Mouse (Mus musculus) forebrain, embryonic 12.5 days (tissue): Measurements from ENCODE around the gene Tinf2. TPM values are rescaled to one million over a fixed set of nuclear protein-coding genes. Genes with fewer than 3 reads are reported as not detected.

Experiments used
- ATAC-seq: fragments of 200-750 bp; cut with Nextera tagmentation; 2 replicates; pipeline ENCODE4 v1.8.0; 2017; ENCODE audit warnings: moderate TSS enrichment; ENCODE audit not compliant: low FRiP score
- H3K27ac ChIP-seq: fragments of 300-500 bp; sonication (generic); 2 replicates; pipeline ENCODE4 v1.5.1; 2016; ENCODE audit warnings: mild to moderate bottlenecking
- H3K27me3 ChIP-seq: fragments of 300-500 bp; sonication (generic); 2 replicates; pipeline ENCODE4 v1.6.1; 2016; ENCODE audit warnings: mild to moderate bottlenecking
- H3K36me3 ChIP-seq: fragments of 300-500 bp; sonication (generic); replicated peaks from 2 replicates; pipeline ENCODE4 v1.6.1; 2016; ENCODE audit warnings: mild to moderate bottlenecking
- H3K4me1 ChIP-seq: fragments of 300-500 bp; sonication (generic); 2 replicates; pipeline ENCODE4 v1.6.1; 2016
- H3K4me2 ChIP-seq: fragments of 300-500 bp; sonication (generic); 2 replicates; pipeline ENCODE4 v1.6.1; 2016; ENCODE audit warnings: mild to moderate bottlenecking, moderate library complexity
- H3K4me3 ChIP-seq: fragments of 300-500 bp; sonication (generic); replicated peaks from 2 replicates; pipeline ENCODE4 v1.5.1; 2016; ENCODE audit warnings: mild to moderate bottlenecking
- H3K9ac ChIP-seq: fragments of 300-500 bp; sonication (generic); 2 replicates; pipeline ENCODE4 v1.6.1; 2016; ENCODE audit warnings: mild to moderate bottlenecking
- H3K9me3 ChIP-seq: fragments of 300-500 bp; sonication (generic); 2 replicates; pipeline ENCODE4 v1.6.1; 2016
- WGBS: fragments of 180-500 bp; shearing (Covaris S2); methylation state at CpG from one replicate; pipeline ENCODE4 v1.1.7; 2016; 5-methylcytosine and 5-hydroxymethylcytosine counted together
- polyA plus RNA-seq: library from polyadenylated mRNA; unstranded; fragments of >200 nt; fragmentation: Nextera tagmentation; extraction: Ambion mirVana; gene quantifications from 2 replicates; pipeline ENCODE4 v1.2.1, GENCODE M21; 2016

Tinf2 gene
- polyA plus RNA-seq, 1 experiment from 2014 or later, result 68.2 TPM

GRCm38 (mm10) chr14:55649884-55650283, 31.7 kb downstream of the Tinf2 start, which contains the start of gene Tssk4:
TSS of gene Tssk4 (plus strand) at chr14:55650184.
- no peak for ATAC-seq
- Histone ChIP-seq H3K27me3 (no peaks in the 10 kb centered on the region), H3K4me2 (no peak within 1 kb of the TSS), H3K36me3 (peaks cover 4% of the 10 kb centered on the region; the same call in 1 of the 2 replicates), H3K4me3 (no peak within 1 kb of the TSS), H3K27ac (no peak within 1 kb of the TSS), H3K4me1 (peaks cover 5% of the 10 kb centered on the region), H3K9me3 (no peaks in the 10 kb centered on the region), H3K9ac (no peak within 1 kb of the TSS)
- WGBS, result 93% methylated on average over 2 of the region's 2 CpGs

GRCm38 (mm10) chr14:55644261-55644888, 37.2 kb downstream of the Tinf2 start:
- 33% methylated on average over 17 of the region's 17 CpGs for whole genome bisulfite sequencing
- Histone ChIP-seq H3K4me2 (peak overlapping the region; percentile 90), H3K9me3 (no peaks in the 10 kb centered on the region)

GRCm38 (mm10) chr14:55643060-55643907, 38.3 kb downstream of the Tinf2 start, which contains the start of gene Tm9sf1:
TSS of gene Tm9sf1 (minus strand) at chr14:55643806.
- H3K4me3 ChIP-seq, result peak within 1 kb of the TSS; percentile 92
- peak within 1 kb of the TSS; percentile 94 for H3K27ac ChIP-seq
- ATAC-seq, result peak; percentile 90
- H3K4me1 ChIP-seq, result peaks cover 25% of the 10 kb centered on the region
- peaks cover 35% of the 10 kb centered on the region for H3K36me3 ChIP-seq
- under 1% methylated on average over 87 of the region's 89 CpGs for WGBS
- peak within 1 kb of the TSS; percentile 90 for H3K4me2 ChIP-seq
- peak within 1 kb of the TSS; percentile 90 for H3K9ac ChIP-seq
- no peaks in the 10 kb centered on the region for H3K9me3 ChIP-seq
- no peaks in the 10 kb centered on the region for H3K27me3 ChIP-seq

More at GRCm38 (mm10) chr14:55644261-55644888, 37.2 kb downstream of the Tinf2 start:
- Histone ChIP-seq H3K27ac (no peak overlapping the region), H3K4me3 (peak overlapping the region; percentile 92), H3K9ac (peak overlapping the region; percentile 90), H3K36me3 (peaks cover 24% of the 10 kb centered on the region), H3K4me1 (peaks cover 25% of the 10 kb centered on the region), H3K27me3 (no peaks in the 10 kb centered on the region)
- no peak for ATAC-seq

GRCm38 (mm10) chr14:55642679-55643059, 39.0 kb downstream of the Tinf2 start:
- H3K4me1 ChIP-seq, result peaks cover 25% of the 10 kb centered on the region
- H3K27me3 ChIP-seq, result no peaks in the 10 kb centered on the region
- peak overlapping the region; percentile 90 for H3K4me2 ChIP-seq
- H3K4me3 ChIP-seq, result peak overlapping the region; percentile 92
- H3K36me3 ChIP-seq, result peaks cover 41% of the 10 kb centered on the region
- H3K9ac ChIP-seq, result peak overlapping the region; percentile 90
- peak overlapping the region; percentile 94 for H3K27ac ChIP-seq
- ATAC-seq, result peak; percentile 59
- 26% methylated on average over 8 of the region's 8 CpGs for WGBS
- no peaks in the 10 kb centered on the region for H3K9me3 ChIP-seq

GRCm38 (mm10) chr14:55641291-55641690, 40.3 kb downstream of the Tinf2 start:
- Histone ChIP-seq H3K9me3 (no peaks in the 10 kb centered on the region), H3K36me3 (peaks cover 49% of the 10 kb centered on the region), H3K4me3 (no peak overlapping the region), H3K27ac (no peak overlapping the region), H3K9ac (no peak overlapping the region), H3K27me3 (no peaks in the 10 kb centered on the region), H3K4me2 (no peak overlapping the region), H3K4me1 (peaks cover 26% of the 10 kb centered on the region)
- WGBS, result 92% methylated on average over 13 of the region's 13 CpGs
- no peak for ATAC-seq

DNA sequence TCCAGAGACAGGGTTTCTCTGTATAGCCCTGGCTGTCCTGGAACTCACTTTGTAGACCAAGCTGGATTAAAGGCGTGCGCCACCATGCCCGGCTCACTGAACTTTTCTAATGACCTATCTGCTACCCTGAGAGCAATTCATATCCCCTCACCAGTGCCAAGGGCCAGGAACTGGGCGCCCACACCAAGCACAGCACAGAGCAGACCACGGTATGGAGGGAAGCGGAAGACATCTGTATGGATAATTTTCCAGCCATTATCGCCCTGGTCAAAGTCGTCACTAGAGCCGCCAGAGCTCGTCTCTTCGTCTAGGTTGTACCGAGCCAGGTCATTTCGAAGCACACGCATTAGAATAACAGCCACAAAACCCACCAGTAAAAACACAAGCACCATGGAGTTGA, 40.8 kb downstream of the Tinf2 start:
- Histone ChIP-seq H3K36me3 (peaks cover 47% of the 10 kb centered on the region), H3K27ac (no peak overlapping the region), H3K4me2 (no peak overlapping the region), H3K9ac (no peak overlapping the region), H3K4me3 (no peak overlapping the region), H3K4me1 (peaks cover 30% of the 10 kb centered on the region), H3K27me3 (no peaks in the 10 kb centered on the region), H3K9me3 (no peaks in the 10 kb centered on the region)
- 97% methylated on average over 14 of the region's 14 CpGs for WGBS
- ATAC-seq, result no peak

- H3K27ac ChIP-seq, result no peak within 1 kb of the TSS
- ATAC-seq, result no peak
- no peak within 1 kb of the TSS for H3K4me3 ChIP-seq
- H3K9me3 ChIP-seq, result no peaks in the 10 kb centered on the region
- H3K9ac ChIP-seq, result no peak within 1 kb of the TSS
- H3K4me2 ChIP-seq, result no peak within 1 kb of the TSS
- WGBS, result 92% methylated on average over 9 of the region's 9 CpGs
- peaks cover 27% of the 10 kb centered on the region for H3K4me1 ChIP-seq
- H3K36me3 ChIP-seq, result peaks cover 63% of the 10 kb centered on the region
- H3K27me3 ChIP-seq, result no peaks in the 10 kb centered on the region
These were observed 43.8 kb downstream of the Tinf2 start, which contains the start of gene Gm49378 for GRCm38 (mm10) chr14:55637795-55638194. TSS of gene Gm49378 (minus strand) at chr14:55637895.

DNA sequence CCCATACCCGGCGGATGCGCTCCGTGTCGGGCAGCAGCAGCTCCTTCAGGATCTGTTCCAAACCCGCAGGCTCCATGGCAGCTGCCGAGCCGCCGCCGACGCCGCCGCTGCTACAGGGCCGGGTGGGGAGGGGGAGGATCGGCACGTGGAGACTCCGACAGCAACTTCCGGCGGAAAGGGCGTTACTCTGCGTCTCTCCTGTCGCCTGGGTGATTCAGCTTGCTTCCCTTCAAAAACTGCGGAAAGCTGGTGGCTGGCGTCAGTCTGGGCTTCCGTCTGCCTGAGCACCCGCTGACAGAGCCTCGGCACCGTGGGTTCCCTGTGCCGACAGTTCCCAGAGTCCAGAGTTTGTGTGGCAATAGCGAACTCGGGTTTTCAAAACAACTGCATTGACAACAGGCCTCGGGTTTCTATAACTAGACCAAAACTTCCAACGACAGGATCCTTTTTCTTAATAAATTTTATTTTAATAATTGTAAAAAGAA, 46.1 kb downstream of the Tinf2 start, which contains the start of gene Ipo4:
Gene Ipo4, minus strand, starts transcription at position 435 of the 485 bp plus-strand sequence.
- Histone ChIP-seq H3K9ac (peak within 1 kb of the TSS; percentile 82), H3K4me3 (peak within 1 kb of the TSS; percentile 68), H3K27ac (peak within 1 kb of the TSS; percentile 80), H3K36me3 (peaks cover 77% of the 10 kb centered on the region), H3K4me1 (peaks cover 18% of the 10 kb centered on the region), H3K9me3 (no peaks in the 10 kb centered on the region), H3K27me3 (no peaks in the 10 kb centered on the region), H3K4me2 (peak within 1 kb of the TSS; percentile 91)
- peak; percentile 91 for ATAC-seq
- WGBS, result 2% methylated on average over 33 of the region's 33 CpGs

DNA sequence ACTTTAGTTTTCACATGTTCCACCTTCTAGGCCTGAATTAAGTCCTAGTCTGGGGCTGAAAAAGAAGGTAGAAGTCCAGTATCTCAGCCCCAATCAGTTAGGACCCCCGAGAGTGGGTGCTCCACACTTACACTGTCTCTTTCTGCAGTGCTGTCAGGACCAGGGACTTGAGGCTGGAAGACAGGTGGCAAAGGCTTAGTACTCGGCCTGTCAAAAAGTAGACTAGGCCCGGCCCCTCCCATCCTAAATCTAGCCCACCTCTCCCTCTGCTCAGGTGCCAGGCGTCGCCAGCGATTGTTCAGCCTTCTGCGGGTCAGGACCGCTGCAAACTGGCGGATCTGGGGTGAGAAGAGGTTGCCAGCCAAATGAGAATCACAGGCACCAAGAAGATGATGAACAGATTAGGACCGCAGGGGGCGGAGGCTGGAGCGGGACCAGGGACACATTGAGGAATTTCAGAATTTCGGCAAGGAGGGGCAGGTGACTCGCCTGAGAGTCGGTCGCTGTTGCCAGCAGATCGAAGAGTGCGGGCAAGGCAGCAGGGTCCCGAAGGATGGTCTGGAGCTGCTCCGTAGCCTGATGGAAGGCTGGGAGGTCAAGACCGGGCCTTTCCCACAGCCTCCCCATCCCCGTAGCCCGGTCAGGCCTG, 46.6 kb downstream of the Tinf2 start:
- peak overlapping the region; percentile 68 for H3K4me3 ChIP-seq
- WGBS, result 4% methylated on average over 23 of the region's 23 CpGs
- H3K36me3 ChIP-seq, result peaks cover 77% of the 10 kb centered on the region
- H3K9me3 ChIP-seq, result no peaks in the 10 kb centered on the region
- H3K27me3 ChIP-seq, result no peaks in the 10 kb centered on the region
- ATAC-seq, result peak; percentile 5
- peak overlapping the region; percentile 82 for H3K9ac ChIP-seq
- peak overlapping the region; percentile 80 for H3K27ac ChIP-seq
- peak overlapping the region; percentile 91 for H3K4me2 ChIP-seq
- peaks cover 18% of the 10 kb centered on the region for H3K4me1 ChIP-seq

GRCm38 (mm10) chr14:55629312-55629711, 52.3 kb downstream of the Tinf2 start:
- no peak for ATAC-seq
- H3K36me3 ChIP-seq, result peaks cover 99% of the 10 kb centered on the region
- no peaks in the 10 kb centered on the region for H3K9me3 ChIP-seq
- no peak overlapping the region for H3K4me2 ChIP-seq
- H3K27me3 ChIP-seq, result no peaks in the 10 kb centered on the region
- no peak overlapping the region for H3K4me3 ChIP-seq
- peaks cover 4% of the 10 kb centered on the region; the same call in 1 of the 2 replicates for H3K4me1 ChIP-seq
- H3K27ac ChIP-seq, result no peak overlapping the region
- H3K9ac ChIP-seq, result no peak overlapping the region
- 59% methylated on average over 5 of the region's 5 CpGs for WGBS

DNA sequence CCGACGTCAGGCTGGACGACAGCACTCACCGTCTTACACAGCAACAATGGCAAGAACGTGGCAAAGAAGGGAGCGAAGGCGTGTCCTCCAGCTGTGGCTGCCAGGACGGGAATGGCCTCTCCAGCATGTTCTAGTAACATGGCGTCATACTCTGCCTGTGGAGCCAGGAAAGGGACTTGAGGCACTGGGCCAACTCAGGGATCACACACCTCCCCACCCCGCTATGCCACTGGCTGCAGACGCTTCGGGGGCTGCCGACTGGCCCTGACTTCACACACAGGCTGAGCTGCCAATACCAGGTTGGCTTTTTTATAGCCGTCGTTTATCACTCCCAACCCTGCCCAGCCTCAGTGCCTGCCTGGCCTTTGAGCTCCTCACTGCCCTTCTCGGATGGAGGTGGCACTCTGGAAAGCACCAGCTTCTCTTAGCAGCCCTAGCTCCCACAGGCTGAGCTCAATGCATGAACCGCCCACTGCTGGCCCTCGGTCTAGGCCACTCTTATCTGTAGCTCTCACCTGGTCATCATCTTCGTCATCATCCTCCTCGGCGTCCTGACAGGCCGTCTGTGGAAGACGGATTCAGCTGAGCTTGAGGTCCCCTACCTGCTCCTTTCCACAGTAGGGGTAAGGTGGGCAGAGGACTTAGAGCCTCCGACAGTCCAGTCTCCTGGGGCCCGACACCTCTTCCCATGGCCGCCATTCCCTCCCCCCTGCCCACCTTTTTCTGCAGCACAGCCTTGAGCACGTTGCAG, 53.4 kb downstream of the Tinf2 start:
- Histone ChIP-seq H3K27me3 (no peaks in the 10 kb centered on the region), H3K27ac (no peak overlapping the region), H3K4me3 (no peak overlapping the region), H3K36me3 (peaks cover 94% of the 10 kb centered on the region), H3K9ac (no peak overlapping the region), H3K4me1 (no peaks in the 10 kb centered on the region), H3K9me3 (no peaks in the 10 kb centered on the region), H3K4me2 (no peak overlapping the region)
- ATAC-seq, result no peak
- WGBS, result 93% methylated on average over 27 of the region's 27 CpGs
